Mouse (Mus musculus) heart, postnatal 25 days (tissue): Measurements from ENCODE around the gene Clcf1. TPM values are rescaled to one million over a fixed set of nuclear protein-coding genes. Genes with fewer than 3 reads are reported as not detected.
"Not testable (repeated sequence)": the region's sequence is repeated elsewhere in the genome, so short reads cannot be mapped to it uniquely, and the experiment has no call there.

Experiments used
- DNase-seq: peaks from one replicate; pipeline ENCODE4 v3.0.0; 2022; ENCODE audit warnings: low spot score
- intact Hi-C: fragments of 180-260 bp; cut with DNase I; formaldehyde crosslinking; loops from one replicate; pipeline ENCODE4 v1.15.1; 2025
- total RNA-seq, 2 experiments: library from RNA; stranded (reverse); gene quantifications; 2 replicates each; pipeline ENCODE4 v1.2.3; 2021

The Clcf1 gene
- total RNA-seq, 2 experiments from 2014 or later = 0.94 to 2.0 TPM

- no peak for DNase-seq
- intact Hi-C loops = no loop called here
Observed at GRCm38 (mm10) chr19:4232186-4232572, 18.1 kb downstream of the Clcf1 start.

- DNase-seq = no peak
- intact Hi-C loops = no loop called here
Observed at GRCm38 (mm10) chr19:4232651-4233050, 18.6 kb downstream of the Clcf1 start.

DNA sequence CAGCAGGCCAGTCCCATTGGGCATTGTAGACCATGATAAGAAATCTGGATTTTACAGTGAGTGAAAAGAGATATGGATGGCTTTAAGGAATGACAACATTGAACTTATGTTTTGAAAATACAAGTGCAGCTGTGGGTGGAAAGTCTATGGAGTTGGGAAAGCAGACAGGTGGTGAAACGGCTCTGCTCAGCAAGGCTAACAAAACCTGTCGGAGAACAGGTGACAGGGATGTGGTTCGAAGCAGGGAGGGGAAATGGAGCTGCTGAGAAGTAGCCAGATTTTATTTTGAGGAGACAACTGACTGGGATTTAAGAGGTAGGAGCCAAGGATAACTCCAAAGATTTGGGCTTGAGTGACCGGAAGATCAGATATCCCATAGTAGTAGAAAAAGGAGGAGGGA is 20.5 kb downstream of the Clcf1 start:
- intact Hi-C loops = no loop called here

DNA sequence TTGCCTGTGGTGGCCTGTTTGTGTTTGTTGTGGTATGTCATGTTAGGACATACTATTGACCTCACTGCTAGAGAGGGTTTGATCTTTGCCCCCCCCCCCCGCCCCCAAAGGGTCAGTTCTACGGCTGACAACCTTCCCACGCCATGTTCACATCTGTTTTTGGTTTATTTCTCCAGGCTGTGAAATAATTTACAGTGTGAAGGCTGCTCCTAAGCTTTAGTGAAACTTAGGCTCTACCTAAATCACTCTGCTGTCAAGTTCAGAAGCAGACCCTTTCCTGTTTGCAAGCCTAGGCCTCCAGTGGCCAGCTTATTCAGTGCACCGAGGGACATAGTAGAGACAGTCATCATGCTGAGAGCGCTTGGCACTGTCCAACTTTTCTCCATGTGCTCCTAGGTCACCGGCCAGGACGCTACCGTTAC is 26.2 kb downstream of the Clcf1 start:
- no peak for DNase-seq
- intact Hi-C loops = no loop called here

More for the DNA sequence above, 20.5 kb downstream of the Clcf1 start:
- no peak for DNase-seq

GRCm38 (mm10) chr19:4242416-4242815 is 28.4 kb downstream of the Clcf1 start:
- no peak for DNase-seq
- intact Hi-C loops = no loop called here

- intact Hi-C loops = no loop called here
Observed at GRCm38 (mm10) chr19:4244775-4245174, 30.7 kb downstream of the Clcf1 start.

DNA sequence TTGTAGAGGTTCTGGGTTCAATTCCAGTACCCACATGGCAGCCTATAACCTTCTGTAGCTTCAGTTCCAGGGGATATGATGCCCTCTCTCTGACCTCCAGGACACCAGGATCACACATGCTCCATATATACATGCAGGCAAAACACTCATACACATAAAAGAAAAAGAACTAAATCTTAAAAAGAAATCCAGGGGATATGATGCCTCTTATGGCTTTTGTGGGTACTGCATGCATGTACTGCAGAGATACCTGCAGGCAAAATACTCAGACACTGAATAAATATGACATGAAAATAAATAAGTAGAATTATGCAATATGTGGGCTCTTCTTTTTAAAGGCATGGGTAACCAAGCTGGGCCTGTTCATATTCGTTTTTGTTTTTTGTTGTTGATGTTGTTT is 33.0 kb downstream of the Clcf1 start:
- DNase-seq = no peak
- intact Hi-C loops = no loop called here

More at GRCm38 (mm10) chr19:4244775-4245174, 30.7 kb downstream of the Clcf1 start:
- DNase-seq = no peak

DNA sequence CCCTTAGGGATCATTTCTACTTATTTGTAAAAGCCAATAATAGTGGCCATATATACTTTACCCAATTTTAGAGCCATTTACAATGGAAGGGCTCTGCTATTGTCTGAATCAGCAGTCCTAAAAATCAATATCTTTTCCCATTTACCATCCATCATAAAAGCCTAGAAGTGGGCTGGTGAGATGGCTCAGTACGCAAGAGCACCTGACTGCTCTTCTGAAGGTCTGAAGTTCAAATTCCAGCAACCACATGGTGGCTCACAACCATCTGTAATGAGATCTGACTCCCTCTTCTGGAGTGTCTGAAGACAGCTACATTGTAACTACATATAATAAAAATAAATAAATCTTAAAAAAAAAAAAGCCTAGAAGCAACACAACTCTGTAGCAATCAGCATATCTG is 34.6 kb downstream of the Clcf1 start:
- intact Hi-C loops, DNase-seq: not testable (repeated sequence)

GRCm38 (mm10) chr19:4254230-4254629 is 40.2 kb downstream of the Clcf1 start:
- no peak for DNase-seq
- intact Hi-C loops = no loop called here

- no peak for DNase-seq
- intact Hi-C loops = loop anchor here (2.0 to 5.0 kb wide), 2 partner anchors 49 to 162 kb away; no protein-coding TSS in a partner anchor
Observed at GRCm38 (mm10) chr19:4255583-4256162, 41.6 kb downstream of the Clcf1 start.

- DNase-seq = peak; percentile 85
- intact Hi-C loops = loop anchor here (2.0 to 5.0 kb wide), 2 partner anchors 51 to 160 kb away; no protein-coding TSS in a partner anchor
Observed at GRCm38 (mm10) chr19:4257216-4257896, 43.3 kb downstream of the Clcf1 start.

DNA sequence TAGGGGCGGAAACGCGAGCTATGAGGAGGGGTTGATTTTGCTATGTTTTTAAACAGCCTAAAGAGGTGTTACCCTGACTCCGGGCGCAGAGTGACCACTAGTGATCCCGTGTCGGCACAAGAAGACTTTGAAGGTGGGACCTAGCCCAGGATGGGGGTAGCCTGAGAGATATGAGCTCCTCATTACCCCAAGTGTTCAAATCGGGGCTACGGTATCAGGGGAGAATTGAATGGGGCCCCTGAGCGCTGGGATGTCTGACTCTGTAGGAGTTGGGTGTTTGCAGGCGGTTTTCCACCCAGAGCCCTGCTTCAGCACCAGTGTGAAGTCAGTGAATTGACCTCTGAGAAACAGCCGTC is 43.8 kb downstream of the Clcf1 start:
- intact Hi-C loops = loop anchor here (1.0 to 5.0 kb wide), 3 partner anchors 49 to 159 kb away; no protein-coding TSS in a partner anchor
- no peak for DNase-seq

- no peak for DNase-seq
- intact Hi-C loops = no loop called here
Observed at GRCm38 (mm10) chr19:4261038-4261698, 47.1 kb downstream of the Clcf1 start.

GRCm38 (mm10) chr19:4262756-4263155 is 48.7 kb downstream of the Clcf1 start:
- intact Hi-C loops = no loop called here

DNA sequence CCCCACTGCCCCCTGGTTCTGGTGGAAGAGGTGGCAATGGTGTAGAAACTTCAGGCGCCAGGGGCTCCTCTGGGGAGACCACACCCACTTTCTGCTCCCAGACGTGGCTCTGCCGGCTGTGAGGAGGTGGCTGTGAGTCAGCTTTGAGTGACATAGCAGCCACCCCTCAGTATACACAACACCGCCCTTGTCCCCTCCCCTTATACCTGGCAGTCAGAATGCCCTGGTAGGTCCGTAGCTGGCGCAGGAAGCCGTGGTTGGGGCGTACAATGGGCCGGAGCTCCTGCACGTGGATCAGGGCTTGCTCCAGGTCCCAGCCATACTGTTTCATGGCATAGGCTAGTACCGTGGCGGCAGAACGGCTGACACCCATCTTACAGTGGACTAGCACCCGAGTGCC is 49.7 kb downstream of the Clcf1 start:
- DNase-seq = no peak
- intact Hi-C loops = no loop called here

More at GRCm38 (mm10) chr19:4262756-4263155, 48.7 kb downstream of the Clcf1 start:
- DNase-seq = no peak

- intact Hi-C loops = no loop called here
Observed at GRCm38 (mm10) chr19:4264171-4264780, 50.2 kb downstream of the Clcf1 start.

DNA sequence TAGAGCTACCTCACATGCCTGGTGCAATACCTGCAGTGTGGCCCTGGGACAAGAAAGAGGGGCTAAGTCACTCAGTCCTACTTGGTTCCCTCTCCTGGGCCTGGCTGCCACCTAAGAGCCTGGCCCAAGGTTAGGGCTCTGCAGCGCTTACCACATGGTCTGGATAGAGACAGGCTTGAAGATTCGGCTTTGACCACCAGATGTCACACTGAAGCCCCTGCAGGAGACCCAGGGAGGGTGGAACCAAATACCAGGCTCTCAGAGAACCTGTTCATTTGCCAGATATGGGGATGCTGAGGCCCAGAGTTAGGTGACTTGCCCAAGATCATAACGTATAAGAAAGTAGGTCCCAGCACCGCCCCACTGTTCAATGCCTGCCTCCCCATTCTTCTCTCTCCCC is 51.9 kb downstream of the Clcf1 start:
- intact Hi-C loops = no loop called here
- no peak for DNase-seq

More at GRCm38 (mm10) chr19:4264171-4264780, 50.2 kb downstream of the Clcf1 start:
- DNase-seq = no peak

DNA sequence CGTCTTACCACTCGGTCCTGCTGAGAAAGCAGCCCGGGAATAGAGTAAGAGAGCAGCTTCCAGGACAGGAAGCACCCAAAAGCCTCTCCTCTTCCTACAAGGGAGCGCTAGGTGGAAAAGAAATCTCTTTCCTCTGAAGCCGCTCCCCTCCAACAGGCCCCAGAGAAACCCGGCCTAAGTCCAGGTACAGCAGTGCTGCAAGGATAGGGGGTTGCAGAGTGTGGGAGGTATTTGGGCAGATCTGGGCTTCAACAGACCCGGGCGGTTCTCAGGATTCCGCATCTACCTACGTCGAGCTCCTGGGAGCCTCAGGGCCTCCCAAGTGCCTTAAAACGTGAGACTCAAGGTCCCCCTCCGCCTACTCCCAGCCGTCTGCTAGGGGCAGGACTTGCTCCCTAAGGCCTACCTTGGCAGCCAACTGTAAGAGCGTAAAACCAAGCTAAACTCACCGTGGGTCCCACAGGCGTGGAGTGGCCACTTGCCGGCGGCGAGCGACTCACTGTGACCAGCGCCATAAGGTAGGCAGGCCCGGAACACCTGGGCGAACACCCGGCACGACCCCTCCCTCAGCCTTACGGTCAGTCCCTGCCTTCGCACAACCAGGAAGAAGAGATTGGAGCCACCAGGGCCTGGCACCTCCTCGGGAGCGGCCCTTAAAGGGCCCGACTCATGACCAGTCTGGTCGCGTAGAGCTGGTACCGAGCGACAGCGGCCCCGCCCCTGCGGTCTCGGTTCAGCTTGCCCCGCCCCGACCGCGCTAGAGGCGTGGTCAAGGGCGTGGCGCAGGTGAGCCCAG is 54.7 kb downstream of the Clcf1 start, which contains the start of gene Ssh3:
TSS of gene Ssh3 (minus strand) at position 615 of the 796 bp plus-strand sequence.
- peak; percentile 31 for DNase-seq
- intact Hi-C loops = no loop called here

GRCm38 (mm10) chr19:4270187-4270586 is 56.1 kb downstream of the Clcf1 start:
- intact Hi-C loops = no loop called here
- DNase-seq = no peak

DNA sequence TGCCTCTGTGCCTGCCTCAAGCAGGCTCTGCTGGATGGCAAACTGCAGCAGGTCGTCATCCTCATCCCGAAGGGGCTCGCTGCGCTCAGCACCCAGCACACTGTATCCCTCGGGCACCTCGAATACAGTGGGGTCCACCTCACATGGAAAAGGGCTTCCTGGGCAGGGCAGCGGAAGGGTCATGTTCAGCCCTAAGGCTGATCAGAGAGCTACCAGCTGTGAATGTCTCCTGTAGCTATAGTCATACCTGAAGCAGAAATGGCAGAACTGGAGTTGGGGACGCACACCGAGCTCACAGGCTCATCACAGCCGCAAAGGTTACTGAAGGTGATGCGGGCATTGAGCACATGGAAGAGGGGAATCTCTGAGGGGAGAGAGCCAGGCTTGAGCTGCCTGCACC is 56.9 kb downstream of the Clcf1 start:
- no peak for DNase-seq
- intact Hi-C loops = no loop called here
